Mouse (Mus musculus) WW6 (cell line): Measurements from ENCODE around the gene Gpr68.

Experiments used
- DNase-seq: peaks from one replicate; pipeline ENCODE4 v3.0.0-alpha.2; 2013; ENCODE audit warnings: low read depth, low spot score

Gpr68 gene

DNA sequence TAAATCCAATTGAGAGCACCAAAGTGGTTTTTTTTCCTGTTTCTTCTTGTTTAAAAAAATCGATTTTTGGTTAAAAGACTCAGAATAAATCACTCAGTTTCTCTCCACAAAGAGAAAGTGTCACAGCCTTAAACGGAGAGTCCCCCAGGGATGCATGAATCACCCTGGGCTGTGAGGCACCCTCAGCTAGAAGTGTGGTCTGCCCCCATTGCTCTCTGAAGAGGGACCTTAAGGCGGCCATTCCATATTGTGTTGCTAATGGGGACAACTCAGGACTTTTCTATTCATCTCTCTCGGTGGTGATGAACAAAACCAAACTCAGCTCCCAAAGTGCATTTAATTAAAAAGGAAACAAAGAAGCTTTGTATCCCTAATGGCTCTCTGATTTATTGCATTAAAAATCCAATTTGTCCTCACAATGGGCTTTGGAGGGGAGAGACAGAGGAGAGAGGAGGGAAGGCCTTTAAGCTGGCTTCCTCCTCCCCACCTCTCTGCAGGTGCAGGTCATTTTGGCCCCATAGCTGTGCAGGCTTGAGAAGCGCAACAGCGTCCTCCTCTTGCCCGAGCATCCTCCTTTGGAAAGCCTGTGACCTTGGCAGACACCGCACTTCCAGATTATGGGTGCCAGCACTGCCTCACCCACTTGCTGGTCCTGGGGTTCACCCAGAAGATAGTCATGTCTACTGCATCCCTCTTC, 76.2 kb downstream of the Gpr68 start:
- DNase-seq = peak; percentile 34

GRCm38 (mm10) chr12:100831021-100831420, 77.0 kb downstream of the Gpr68 start:
- DNase-seq = no peak
